Mouse (Mus musculus) layer of hippocampus, adult 9-10 months (tissue): Measurements from ENCODE around the gene Gnpda2.
A peak's percentile ranks its signal among the peaks of the same experiment; 100 is the strongest.

Experiments used
- DNase-seq: peaks from one replicate; pipeline ENCODE4 v3.0.0; 2022; ENCODE audit warnings: low spot score

The Gnpda2 gene

GRCm38 (mm10) chr5:69591640-69592461 is at the start of gene Gnpda2:
Gene Gnpda2 (minus strand): TSS chr5:69592340.
- peak; percentile 61 for DNase-seq

- DNase-seq = no peak
Observed at GRCm38 (mm10) chr5:69634766-69635165, 42.6 kb upstream of the Gnpda2 start.

GRCm38 (mm10) chr5:69620899-69621298 is 28.8 kb upstream of the Gnpda2 start:
- DNase-seq = no peak

GRCm38 (mm10) chr5:69613209-69613796 is 21.2 kb upstream of the Gnpda2 start:
- DNase-seq = peak; percentile 68

- no peak for DNase-seq
Observed at GRCm38 (mm10) chr5:69601027-69601426, 8.9 kb upstream of the Gnpda2 start.

- DNase-seq = no peak
Observed at GRCm38 (mm10) chr5:69557404-69557935, 34.7 kb downstream of the Gnpda2 start.

- peak; percentile 89 for DNase-seq
Observed at GRCm38 (mm10) chr5:69556628-69557403, 35.3 kb downstream of the Gnpda2 start, which contains the start of gene Guf1. Gene Guf1 (plus strand): TSS chr5:69556923.

GRCm38 (mm10) chr5:69542489-69542888 is 49.7 kb downstream of the Gnpda2 start, which contains the start of gene Yipf7:
Gene Yipf7 (minus strand): TSS chr5:69542648.
- no peak for DNase-seq

- DNase-seq = no peak
Observed at GRCm38 (mm10) chr5:69541680-69542079, 50.5 kb downstream of the Gnpda2 start.

GRCm38 (mm10) chr5:69523944-69524343 is 68.2 kb downstream of the Gnpda2 start:
- no peak for DNase-seq
